Mouse (Mus musculus) embryonic fibroblast, embryonic 13.5 days (primary cell): ENCODE results near the gene Basp1. TPM values are rescaled to one million over a fixed set of nuclear protein-coding genes. Genes with fewer than 3 reads are reported as not detected.
A peak's percentile ranks its signal among the peaks of the same experiment; 100 is the strongest.
"Not testable (repeated sequence)": the region's sequence is repeated elsewhere in the genome, so short reads cannot be mapped to it uniquely, and the experiment has no call there.

Source experiments
- H3K27ac ChIP-seq: 2 replicates; pipeline ENCODE4 v1.5.1; 2012; ENCODE audit warnings: low read length, control low read depth, inconsistent platforms; ENCODE audit not compliant: insufficient read depth
- H3K4me1 ChIP-seq: 2 replicates; pipeline ENCODE4 v1.6.1; 2011; ENCODE audit warnings: low read length; ENCODE audit not compliant: control insufficient read depth, insufficient read depth
- H3K4me3 ChIP-seq: 2 replicates; pipeline ENCODE4 v1.5.1; 2011; ENCODE audit warnings: mild to moderate bottlenecking, control low read depth, low read length; ENCODE audit not compliant: insufficient read depth
- CTCF ChIP-seq: IDR thresholded peaks from 2 replicates; pipeline ENCODE4 v1.5.1; 2011; ENCODE audit warnings: mild to moderate bottlenecking, control low read depth, low read length, moderate library complexity, borderline replicate concordance; ENCODE audit not compliant: insufficient read depth
- POLR2A ChIP-seq: IDR thresholded peaks from 2 replicates; pipeline ENCODE4 v1.6.1; 2011; ENCODE audit warnings: low read depth, mild to moderate bottlenecking, control low read depth, low read length, moderate library complexity
- polyA plus RNA-seq: library from polyadenylated mRNA; stranded (reverse); fragments of >200 nt; gene quantifications from 2 replicates; pipeline ENCODE4 v1.2.4, GENCODE M21; 2011; ENCODE audit warnings: low read depth; ENCODE audit not compliant: missing spikeins, insufficient read length

Basp1 gene
- polyA plus RNA-seq: 232 and 236 TPM in 2 replicates

GRCm38 (mm10) chr15:25413378-25413901 is at the start of gene Basp1:
Gene Basp1, minus strand, starts transcription at chr15:25413764.
- Histone ChIP-seq H3K27ac (peak within 1 kb of the TSS; percentile 86), H3K4me1 (peaks cover 4% of the 10 kb centered on the region), H3K4me3 (peak within 1 kb of the TSS; percentile 85)
- TF ChIP-seq POLR2A (peak; percentile 86), CTCF (no peak)

- H3K4me3 ChIP-seq, H3K27ac ChIP-seq: not testable (repeated sequence)
These were observed 49.5 kb upstream of the Basp1 start for GRCm38 (mm10) chr15:25463076-25463475.

GRCm38 (mm10) chr15:25462056-25462762 is 48.6 kb upstream of the Basp1 start:
- H3K4me1 ChIP-seq: peaks cover 11% of the 10 kb centered on the region
- H3K4me3 ChIP-seq: no peak overlapping the region
- TF ChIP-seq POLR2A (no peak), CTCF (no peak)
- no peak overlapping the region for H3K27ac ChIP-seq

More at GRCm38 (mm10) chr15:25463076-25463475, 49.5 kb upstream of the Basp1 start:
- peaks cover 11% of the 10 kb centered on the region for H3K4me1 ChIP-seq

- H3K27ac ChIP-seq: peak overlapping the region; percentile 88
- no peak for TF ChIP-seq POLR2A
- TF ChIP-seq CTCF: no peak
- peaks cover 11% of the 10 kb centered on the region for H3K4me1 ChIP-seq
- no peak overlapping the region for H3K4me3 ChIP-seq
These were observed 46.3 kb upstream of the Basp1 start for GRCm38 (mm10) chr15:25459901-25460300.

- TF ChIP-seq POLR2A (no peak), CTCF (no peak)
These were observed 43.9 kb upstream of the Basp1 start for GRCm38 (mm10) chr15:25457421-25457820.

GRCm38 (mm10) chr15:25453538-25453937 is 40.0 kb upstream of the Basp1 start:
- Histone ChIP-seq H3K4me1 (peaks cover 5% of the 10 kb centered on the region), H3K4me3 (no peak overlapping the region), H3K27ac (no peak overlapping the region)
- TF ChIP-seq CTCF (no peak), POLR2A (no peak)

More at GRCm38 (mm10) chr15:25457421-25457820, 43.9 kb upstream of the Basp1 start:
- Histone ChIP-seq H3K4me1 (peaks cover 11% of the 10 kb centered on the region), H3K4me3 (no peak overlapping the region), H3K27ac (no peak overlapping the region)

GRCm38 (mm10) chr15:25449348-25449747 is 35.8 kb upstream of the Basp1 start:
- 0 out of 2 replicates have a peak overlapping the region, but pooled peaks have one; percentile 31 for H3K27ac ChIP-seq
- H3K4me3 ChIP-seq: no peak overlapping the region
- peaks cover 13% of the 10 kb centered on the region for H3K4me1 ChIP-seq
- no peak for TF ChIP-seq CTCF
- no peak for TF ChIP-seq POLR2A

- Histone ChIP-seq H3K27ac (no peak overlapping the region), H3K4me1 (peaks cover 13% of the 10 kb centered on the region), H3K4me3 (no peak overlapping the region)
- TF ChIP-seq POLR2A (no peak), CTCF (no peak)
These were observed 35.3 kb upstream of the Basp1 start for GRCm38 (mm10) chr15:25448703-25449340.

GRCm38 (mm10) chr15:25447136-25447535 is 33.6 kb upstream of the Basp1 start:
- Histone ChIP-seq H3K4me3 (no peak overlapping the region), H3K27ac (no peak overlapping the region), H3K4me1 (peaks cover 17% of the 10 kb centered on the region)
- TF ChIP-seq CTCF (no peak), POLR2A (no peak)

GRCm38 (mm10) chr15:25446155-25446487 is 32.6 kb upstream of the Basp1 start:
- Histone ChIP-seq H3K4me1 (peaks cover 19% of the 10 kb centered on the region), H3K4me3 (no peak overlapping the region), H3K27ac (no peak overlapping the region)
- no peak for TF ChIP-seq POLR2A
- TF ChIP-seq CTCF: no peak
